ENCODE assay signal across 12 mouse cellular contexts in genomic region chr11:116095573-116095972, GRCm38 (mm10). TPM values are rescaled to one million over a fixed set of nuclear protein-coding genes. Genes with fewer than 3 reads are reported as not detected.
A peak's percentile ranks its signal among the peaks of the same experiment; 100 is the strongest.
DNase-seq lines count a peak whose midpoint lies in the region; ATAC-seq lines count a peak whose summit lies in the region.
"Had no signal": no experiment of that assay in that cellular context is flagged by ENCODE, and none has a peak within 500 bp of the region (broad histone marks: within the 10 kb centered on the region; RNA-seq: fewer than 3 reads in every experiment).

No protein-coding gene starts in this region.

- H3K27ac ChIP-seq in midbrain, embryonic 13.5 days, result no peak overlapping the region
- H3K27ac ChIP-seq in hindbrain, embryonic 14.5 days, result no peak overlapping the region
- H3K27ac ChIP-seq: limb, embryonic 15.5 days; neural tube, embryonic 12.5 days had no signal

- no peak overlapping the region for H3K4me3 ChIP-seq in midbrain, embryonic 13.5 days (replicated peaks)
- no peak overlapping the region for H3K4me3 ChIP-seq in hindbrain, embryonic 14.5 days (replicated peaks; ENCODE audit: low read length)
- H3K4me3 ChIP-seq: limb, embryonic 15.5 days; neural tube, embryonic 12.5 days had no signal

- H3K9ac ChIP-seq in midbrain, embryonic 13.5 days (replicated peaks), result no peak overlapping the region
- H3K9ac ChIP-seq in hindbrain, embryonic 14.5 days, result no peak overlapping the region
- H3K9ac ChIP-seq: limb, embryonic 15.5 days; neural tube, embryonic 12.5 days had no signal

- no peaks in the 10 kb centered on the region for H3K9me3 ChIP-seq in midbrain, embryonic 13.5 days
- no peaks in the 10 kb centered on the region for H3K9me3 ChIP-seq in hindbrain, embryonic 14.5 days (ENCODE audit: control insufficient read depth, low read length)
- H3K9me3 ChIP-seq: limb, embryonic 15.5 days had no signal

- H3K4me1 ChIP-seq in midbrain, embryonic 13.5 days (replicated peaks), result no peaks in the 10 kb centered on the region
- no peaks in the 10 kb centered on the region for H3K4me1 ChIP-seq in hindbrain, embryonic 14.5 days (replicated peaks; ENCODE audit: control insufficient read depth, insufficient read depth, low read length)
- H3K4me1 ChIP-seq: neural tube, embryonic 12.5 days had no signal

- intact Hi-C loops in heart, postnatal 25 days (cut with DNase I), result no loop called here

- no peaks in the 10 kb centered on the region for H3K27me3 ChIP-seq in midbrain, embryonic 13.5 days
- H3K27me3 ChIP-seq in hindbrain, embryonic 14.5 days (ENCODE audit: control insufficient read depth, insufficient read depth, low read length), result no peaks in the 10 kb centered on the region
- H3K27me3 ChIP-seq: limb, embryonic 15.5 days; neural tube, embryonic 12.5 days had no signal

- no peak for ATAC-seq in midbrain, embryonic 13.5 days
- no peak for ATAC-seq in hindbrain, embryonic 14.5 days (ENCODE audit: low FRiP score)

- no peak overlapping the region for H3K4me2 ChIP-seq in midbrain, embryonic 13.5 days (replicated peaks)
- no peak overlapping the region for H3K4me2 ChIP-seq in hindbrain, embryonic 14.5 days (replicated peaks)
- H3K4me2 ChIP-seq: limb, embryonic 15.5 days; neural tube, embryonic 12.5 days had no signal

- H3K36me3 ChIP-seq in midbrain, embryonic 13.5 days, result no peaks in the 10 kb centered on the region
- H3K36me3 ChIP-seq in hindbrain, embryonic 14.5 days (replicated peaks; ENCODE audit: control insufficient read depth, insufficient read depth), result no peaks in the 10 kb centered on the region
- H3K36me3 ChIP-seq: limb, embryonic 15.5 days; neural tube, embryonic 12.5 days had no signal

- WGBS in midbrain, embryonic 13.5 days, result 88% methylated on average over 3 of the region's 3 CpGs
- 70% methylated on average over 3 of the region's 3 CpGs for WGBS in hindbrain, embryonic 14.5 days

- peak; percentile 54 for DNase-seq in gastrocnemius, adult 18-20 months (ENCODE audit: low spot score)
- DNase-seq in gastrocnemius, postnatal 10 days, result no peak
- DNase-seq in adrenal gland, postnatal 14 days, result peak; percentile 76
- DNase-seq in heart, postnatal 25 days (ENCODE audit: low spot score), result peak; percentile 73
- peak; percentile 79 for DNase-seq in lung, postnatal 10 days
- no peak for DNase-seq in hindbrain, embryonic 14.5 days (ENCODE audit: low spot score)
- no peak for DNase-seq in embryo, embryonic 9.5 days (ENCODE audit: extremely low spot score)
- DNase-seq: B cell, adult 2 months; cerebellum, postnatal 10 days had no signal

RNA-seq across cellular contexts. Expression of gene Wbp2, which starts 8.8 kb away (rescaled TPM):
- 10 to 100 TPM; 91.4 to 92.8 TPM for total RNA-seq in gastrocnemius, adult 18-20 months (2021)
- 10 to 100 TPM; 64.8 to 66.8 TPM for total RNA-seq in gastrocnemius, postnatal 10 days (2021)
- 121 and 127 TPM in 2 replicates for total RNA-seq in adrenal gland, postnatal 14 days (2021)
- 10 to 100 TPM; 80.1 to 92.2 TPM for total RNA-seq in heart, postnatal 25 days (2021)
- polyA plus RNA-seq in midbrain, embryonic 13.5 days (2015; fragmentation: Nextera tagmentation; extraction: Ambion mirVana), result 128 and 132 TPM in 2 replicates
- 164 and 183 TPM in 2 replicates for polyA plus RNA-seq in hindbrain, embryonic 14.5 days (2014; fragmentation: Nextera tagmentation; extraction: Ambion mirVana)

RNA-seq across cellular contexts. Expression of gene Unc13d, which starts 17.8 kb away (rescaled TPM):
- under 1 TPM; 0.23 to 0.88 TPM for total RNA-seq in gastrocnemius, adult 18-20 months (2021)
- total RNA-seq in gastrocnemius, postnatal 10 days (2021), result under 1 TPM; 0.45 TPM
- total RNA-seq in adrenal gland, postnatal 14 days (2021), result 0.74 and 4.0 TPM in 2 replicates
- total RNA-seq in heart, postnatal 25 days (2021), result 1 to 10 TPM in 1 of 2 experiments, under 1 TPM in 1; 0.75 to 1.0 TPM
- 1.2 TPM in 2 replicates for polyA plus RNA-seq in midbrain, embryonic 13.5 days (2015; fragmentation: Nextera tagmentation; extraction: Ambion mirVana)
- 0.75 and 0.83 TPM in 2 replicates for polyA plus RNA-seq in hindbrain, embryonic 14.5 days (2014; fragmentation: Nextera tagmentation; extraction: Ambion mirVana)

RNA-seq across cellular contexts. Expression of gene Trim47, which starts 31.4 kb away (rescaled TPM):
- 1 to 10 TPM; 8.1 to 9.6 TPM for total RNA-seq in gastrocnemius, adult 18-20 months (2021)
- 10 to 100 TPM; 21.9 to 31.7 TPM for total RNA-seq in gastrocnemius, postnatal 10 days (2021)
- 19.9 and 23.6 TPM in 2 replicates for total RNA-seq in adrenal gland, postnatal 14 days (2021)
- 10 to 100 TPM; 27.0 to 37.6 TPM for total RNA-seq in heart, postnatal 25 days (2021)
- polyA plus RNA-seq in midbrain, embryonic 13.5 days (2015; fragmentation: Nextera tagmentation; extraction: Ambion mirVana), result 2.0 and 3.4 TPM in 2 replicates
- 9.4 and 10.6 TPM in 2 replicates for polyA plus RNA-seq in hindbrain, embryonic 14.5 days (2014; fragmentation: Nextera tagmentation; extraction: Ambion mirVana)

RNA-seq across cellular contexts. Expression of gene Trim65, which starts 35.4 kb away (rescaled TPM):
- total RNA-seq in gastrocnemius, adult 18-20 months (2021), result 1 to 10 TPM; 4.2 to 4.6 TPM
- total RNA-seq in gastrocnemius, postnatal 10 days (2021), result 1 to 10 TPM; 3.3 to 3.6 TPM
- 8.6 and 10.2 TPM in 2 replicates for total RNA-seq in adrenal gland, postnatal 14 days (2021)
- total RNA-seq in heart, postnatal 25 days (2021), result 1 to 10 TPM; 6.1 to 8.4 TPM
- 1.3 and 1.8 TPM in 2 replicates for polyA plus RNA-seq in midbrain, embryonic 13.5 days (2015; fragmentation: Nextera tagmentation; extraction: Ambion mirVana)
- 2.7 and 2.9 TPM in 2 replicates for polyA plus RNA-seq in hindbrain, embryonic 14.5 days (2014; fragmentation: Nextera tagmentation; extraction: Ambion mirVana)

RNA-seq across cellular contexts. Expression of gene Mrpl38, which starts 43.1 kb away (rescaled TPM):
- total RNA-seq in gastrocnemius, adult 18-20 months (2021), result 10 to 100 TPM; 48.4 to 52.9 TPM
- 10 to 100 TPM; 40.8 to 46.2 TPM for total RNA-seq in gastrocnemius, postnatal 10 days (2021)
- 90.7 and 95.0 TPM in 2 replicates for total RNA-seq in adrenal gland, postnatal 14 days (2021)
- total RNA-seq in heart, postnatal 25 days (2021), result 10 to 100 TPM; 62.5 to 66.0 TPM
- 76.2 and 78.3 TPM in 2 replicates for polyA plus RNA-seq in midbrain, embryonic 13.5 days (2015; fragmentation: Nextera tagmentation; extraction: Ambion mirVana)
- polyA plus RNA-seq in hindbrain, embryonic 14.5 days (2014; fragmentation: Nextera tagmentation; extraction: Ambion mirVana), result 79.4 and 83.1 TPM in 2 replicates

Comparison
In these comparisons a context has a peak if more than half of its experiments do, and no peak if none do; other contexts are left out.
1. DNase-seq: peak in gastrocnemius, adult 18-20 months (single experiment), adrenal gland, postnatal 14 days (single experiment), heart, postnatal 25 days (single experiment) and lung, postnatal 10 days (single experiment); none in gastrocnemius, postnatal 10 days (single experiment), hindbrain, embryonic 14.5 days (single experiment) and embryo, embryonic 9.5 days (single experiment).